Mouse (Mus musculus) embryonic facial prominence, embryonic 11.5 days (tissue): ENCODE data around the gene Pitx3. TPM values are rescaled to one million over a fixed set of nuclear protein-coding genes. Genes with fewer than 3 reads are reported as not detected.

Experiments
- ATAC-seq: fragments of 200-750 bp; cut with Nextera tagmentation; replicated peaks from 2 replicates; pipeline ENCODE4 v1.8.0; 2017; ENCODE audit warnings: low read depth; ENCODE audit not compliant: insufficient number of reproducible peaks, low FRiP score, low TSS enrichment
- DNase-seq: peaks from one replicate; pipeline ENCODE4 v3.0.0-alpha.2; 2015; ENCODE audit warnings: low spot score
- H3K27ac ChIP-seq: fragments of 300-500 bp; sonication (generic); replicated peaks from 2 replicates; pipeline ENCODE4 v1.5.1; 2014; ENCODE audit warnings: mild to moderate bottlenecking, low read depth, low read length, control low read depth
- H3K27me3 ChIP-seq: fragments of 300-500 bp; sonication (generic); 2 replicates; pipeline ENCODE4 v1.6.1; 2014; ENCODE audit warnings: mild to moderate bottlenecking, low read length, moderate library complexity, mixed read lengths; ENCODE audit not compliant: control insufficient read depth, insufficient read depth
- H3K36me3 ChIP-seq: fragments of 300-500 bp; sonication (generic); replicated peaks from 2 replicates; pipeline ENCODE4 v1.6.1; 2014; ENCODE audit warnings: low read depth, mild to moderate bottlenecking, low read length, moderate library complexity, mixed read lengths; ENCODE audit not compliant: control insufficient read depth, insufficient read depth
- H3K4me1 ChIP-seq: fragments of 300-500 bp; sonication (generic); 2 replicates; pipeline ENCODE4 v1.6.1; 2014; ENCODE audit warnings: low read length, mixed read lengths; ENCODE audit not compliant: control insufficient read depth, insufficient read depth
- H3K4me2 ChIP-seq: fragments of 300-500 bp; sonication (generic); 2 replicates; pipeline ENCODE4 v1.6.1; 2014; ENCODE audit warnings: low read depth, mild to moderate bottlenecking, control low read depth, low read length, moderate library complexity
- H3K4me3 ChIP-seq: fragments of 300-500 bp; sonication (generic); 2 replicates; pipeline ENCODE4 v1.5.1; 2014; ENCODE audit warnings: low read depth, low read length, control low read depth
- H3K9ac ChIP-seq: fragments of 300-500 bp; sonication (generic); replicated peaks from 2 replicates; pipeline ENCODE4 v1.6.1; 2014; ENCODE audit warnings: mild to moderate bottlenecking, control low read depth, low read length
- H3K9me3 ChIP-seq: fragments of 300-500 bp; sonication (generic); replicated peaks from 2 replicates; pipeline ENCODE4 v1.6.1; 2016; ENCODE audit warnings: mild to moderate bottlenecking, low read length, inconsistent platforms, mixed read lengths; ENCODE audit not compliant: control insufficient read depth
- WGBS: fragments of 180-500 bp; shearing (Covaris S2); extraction: QIAGEN DNeasy Blood & Tissue Kit; methylation state at CpG from one replicate; pipeline ENCODE4 v1.1.7; 2014; 5-methylcytosine and 5-hydroxymethylcytosine counted together
- polyA plus RNA-seq: library from polyadenylated mRNA; unstranded; fragments of >200 nt; fragmentation: Nextera tagmentation; extraction: Ambion mirVana; gene quantifications from 2 replicates; pipeline ENCODE4 v1.2.1, GENCODE M21; 2014

Pitx3 gene
- polyA plus RNA-seq, 1 experiment from 2014 or later, result 1.7 TPM

GRCm38 (mm10) chr19:46110214-46110613 lies 37.9 kb downstream of the Pitx3 start:
- Histone ChIP-seq H3K27me3 (no peaks in the 10 kb centered on the region), H3K27ac (no peak overlapping the region), H3K9ac (no peak overlapping the region), H3K4me1 (no peaks in the 10 kb centered on the region), H3K4me2 (no peak overlapping the region), H3K36me3 (no peaks in the 10 kb centered on the region), H3K4me3 (no peak overlapping the region), H3K9me3 (no peaks in the 10 kb centered on the region)
- WGBS, result 84% methylated on average over 2 of the region's 2 CpGs
- ATAC-seq (no peak), DNase-seq (no peak)

- Histone ChIP-seq H3K9ac (no peak overlapping the region), H3K36me3 (no peaks in the 10 kb centered on the region), H3K4me3 (no peak overlapping the region), H3K4me1 (no peaks in the 10 kb centered on the region), H3K27me3 (no peaks in the 10 kb centered on the region), H3K4me2 (no peak overlapping the region), H3K27ac (no peak overlapping the region), H3K9me3 (no peaks in the 10 kb centered on the region)
- ATAC-seq, result no peak
- DNase-seq, result no peak
- WGBS, result 87% methylated on average over 2 of the region's 2 CpGs
Measured at GRCm38 (mm10) chr19:46104187-46104557, 44.0 kb downstream of the Pitx3 start.

GRCm38 (mm10) chr19:46103437-46104186 lies 44.5 kb downstream of the Pitx3 start:
- Histone ChIP-seq H3K9me3 (no peaks in the 10 kb centered on the region), H3K4me3 (no peak overlapping the region), H3K9ac (no peak overlapping the region), H3K36me3 (no peaks in the 10 kb centered on the region), H3K27ac (no peak overlapping the region), H3K4me1 (no peaks in the 10 kb centered on the region), H3K27me3 (no peaks in the 10 kb centered on the region), H3K4me2 (no peak overlapping the region)
- ATAC-seq (no peak), DNase-seq (no peak)
- WGBS, result 90% methylated on average over 6 of the region's 6 CpGs

GRCm38 (mm10) chr19:46099561-46099960 lies 48.6 kb downstream of the Pitx3 start:
- Histone ChIP-seq H3K9me3 (no peaks in the 10 kb centered on the region), H3K9ac (no peak overlapping the region), H3K4me2 (no peak overlapping the region), H3K27ac (no peak overlapping the region), H3K4me3 (no peak overlapping the region), H3K36me3 (no peaks in the 10 kb centered on the region), H3K27me3 (no peaks in the 10 kb centered on the region), H3K4me1 (no peaks in the 10 kb centered on the region)
- 92% methylated on average over 3 of the region's 3 CpGs for WGBS
- ATAC-seq (no peak), DNase-seq (no peak)

GRCm38 (mm10) chr19:46096396-46096795 lies 51.7 kb downstream of the Pitx3 start:
- ATAC-seq (no peak), DNase-seq (no peak)
- Histone ChIP-seq H3K4me3 (no peak overlapping the region), H3K36me3 (no peaks in the 10 kb centered on the region), H3K9me3 (no peaks in the 10 kb centered on the region), H3K27ac (no peak overlapping the region), H3K4me1 (no peaks in the 10 kb centered on the region), H3K27me3 (no peaks in the 10 kb centered on the region), H3K4me2 (no peak overlapping the region), H3K9ac (no peak overlapping the region)
- 86% methylated on average over 5 of the region's 5 CpGs for WGBS

GRCm38 (mm10) chr19:46095291-46095690 lies 52.8 kb downstream of the Pitx3 start:
- H3K36me3 ChIP-seq, result no peaks in the 10 kb centered on the region
- H3K9ac ChIP-seq, result no peak overlapping the region
- H3K4me2 ChIP-seq, result no peak overlapping the region
- DNase-seq, result no peak
- H3K27ac ChIP-seq, result no peak overlapping the region
- 89% methylated on average over 3 of the region's 4 CpGs for WGBS
- ATAC-seq, result no peak
- H3K27me3 ChIP-seq, result no peaks in the 10 kb centered on the region
- H3K9me3 ChIP-seq, result no peaks in the 10 kb centered on the region
- no peaks in the 10 kb centered on the region for H3K4me1 ChIP-seq
- H3K4me3 ChIP-seq, result no peak overlapping the region

- ATAC-seq (no peak), DNase-seq (no peak)
- 90% methylated on average over 2 of the region's 2 CpGs for WGBS
- Histone ChIP-seq H3K36me3 (no peaks in the 10 kb centered on the region), H3K27me3 (no peaks in the 10 kb centered on the region), H3K4me1 (no peaks in the 10 kb centered on the region), H3K27ac (no peak overlapping the region), H3K4me3 (no peak overlapping the region), H3K4me2 (no peak overlapping the region), H3K9me3 (no peaks in the 10 kb centered on the region), H3K9ac (no peak overlapping the region)
Measured at GRCm38 (mm10) chr19:46094144-46094543, 54.0 kb downstream of the Pitx3 start.

- H3K9ac ChIP-seq, result no peak overlapping the region
- H3K4me2 ChIP-seq, result no peak overlapping the region
- no peaks in the 10 kb centered on the region for H3K9me3 ChIP-seq
- DNase-seq, result no peak
- 87% methylated on average over 4 of the region's 4 CpGs for WGBS
- no peaks in the 10 kb centered on the region for H3K27me3 ChIP-seq
- no peaks in the 10 kb centered on the region for H3K4me1 ChIP-seq
- no peak overlapping the region for H3K27ac ChIP-seq
- no peaks in the 10 kb centered on the region for H3K36me3 ChIP-seq
- ATAC-seq, result no peak
- H3K4me3 ChIP-seq, result no peak overlapping the region
Measured at GRCm38 (mm10) chr19:46091641-46092040, 56.5 kb downstream of the Pitx3 start.
